Mouse (Mus musculus) cerebellum, adult 2 months (tissue): ENCODE measurements around the gene Wdr43.

Source experiments
- CTCF ChIP-seq: fragments of 200-500 bp; IDR thresholded peaks from 2 replicates; pipeline ENCODE4 v1.5.1; 2011; ENCODE audit warnings: low read depth, mild to moderate bottlenecking, control low read depth, low read length, moderate library complexity, borderline replicate concordance; ENCODE audit not compliant: insufficient read depth
- POLR2A ChIP-seq: fragments of 200-500 bp; IDR thresholded peaks from 2 replicates; pipeline ENCODE4 v1.6.1; 2011; ENCODE audit warnings: low read length, control low read depth, borderline replicate concordance; ENCODE audit not compliant: insufficient read depth

DNA sequence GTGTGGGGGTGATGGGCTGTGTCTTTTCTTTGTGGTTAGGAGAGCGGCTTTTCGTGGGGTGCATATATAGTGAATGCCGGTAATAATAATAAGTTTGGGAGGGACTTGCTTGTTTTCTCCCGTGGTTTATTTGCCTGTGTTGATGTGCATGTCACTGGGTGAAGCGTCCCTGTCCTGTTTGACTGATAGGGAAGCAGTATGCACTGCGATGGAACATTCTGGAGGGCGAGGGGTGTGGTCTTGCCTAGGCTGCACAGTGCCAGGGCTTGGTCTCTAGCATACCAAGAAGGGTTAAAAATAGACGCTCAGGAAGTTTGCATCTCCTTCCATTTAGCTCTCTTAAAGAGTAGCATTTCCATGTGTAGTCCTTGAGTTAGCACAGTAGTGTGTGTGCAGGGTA, 21.1 kb downstream of the Wdr43 start:
- TF ChIP-seq CTCF (no peak), POLR2A (no peak)
